Mouse (Mus musculus): ENCODE measurements around the gene Pcdh18. TPM values are rescaled to one million over a fixed set of nuclear protein-coding genes. Genes with fewer than 3 reads are reported as not detected.

The Pcdh18 gene
- 10 to 100 TPM; 14.9 to 20.2 TPM for total RNA-seq (2021)
- long read RNA-seq, experiment 1: 0 reads
- long read RNA-seq, experiment 2, full-length matches to known transcripts: 2 of 7 reads
- long read RNA-seq, experiment 2, partial matches to known transcripts: 0 of 7 reads
- long read RNA-seq, experiment 2, other reads (novel, unspliced or antisense): 5 of 7 reads

DNA sequence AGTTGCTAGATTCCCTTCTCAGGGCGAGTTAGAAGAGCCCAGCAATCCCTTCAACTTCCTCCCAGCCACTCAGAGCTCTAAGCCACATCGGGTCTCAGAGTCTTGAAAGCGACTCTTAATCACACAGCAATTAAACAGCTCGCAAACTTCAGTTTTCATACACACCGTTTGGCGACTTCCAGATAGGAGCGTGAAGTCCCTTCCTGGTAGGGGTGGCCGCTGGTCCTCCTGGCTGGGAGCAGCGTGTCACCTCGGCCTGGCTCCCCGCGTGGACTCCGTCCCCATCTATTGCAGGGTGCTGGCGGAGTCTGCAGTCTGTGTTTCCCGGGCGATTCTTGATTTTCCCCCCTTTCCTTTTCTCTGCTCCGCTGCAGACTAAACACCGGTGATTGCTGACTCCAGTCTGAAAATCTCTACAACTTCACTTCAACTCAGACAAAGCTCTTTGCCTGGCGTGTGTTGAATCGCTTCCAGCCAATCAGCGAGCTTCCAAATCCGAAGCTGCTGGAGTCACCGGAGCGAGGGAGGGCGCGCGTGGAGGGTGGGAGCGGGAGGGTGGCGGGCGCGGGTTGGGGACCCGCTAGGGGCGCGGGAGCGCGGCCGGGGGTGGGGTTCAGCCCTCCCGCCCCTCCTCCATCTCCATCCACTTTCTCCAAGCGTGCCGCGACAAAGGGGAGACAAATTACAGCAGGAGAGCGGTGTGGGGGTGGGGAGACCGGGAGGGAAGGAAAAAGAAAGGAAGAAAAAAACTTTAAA, at the start of gene Pcdh18:
Pcdh18 (minus strand) TSS at position 456 of the 756 bp plus-strand sequence.
- DNase-seq (ENCODE audit: low spot score in 2 of 2): peak; percentile 37 to 58

DNA sequence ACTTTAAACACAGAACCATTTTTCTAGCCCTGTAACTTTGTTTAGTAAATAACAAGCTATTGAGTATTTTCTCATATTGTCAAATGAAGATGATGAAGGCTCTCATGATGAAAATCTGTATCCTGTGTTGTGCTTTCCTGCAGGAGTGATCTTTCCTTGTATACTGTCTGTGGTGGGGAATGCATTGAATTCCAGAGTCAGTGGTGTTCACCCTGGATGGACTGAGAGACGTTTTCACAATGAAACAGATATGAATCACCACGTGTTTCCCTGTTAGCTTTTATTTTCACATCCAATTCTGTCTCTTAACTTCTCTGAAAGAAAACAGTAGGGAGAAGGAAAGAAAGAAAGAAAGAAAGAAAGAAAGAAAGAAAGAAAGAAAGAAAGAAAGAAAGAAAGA, 49.7 kb upstream of the Pcdh18 start:
- DNase-seq (ENCODE audit: low spot score in 2 of 2): no peak

DNA sequence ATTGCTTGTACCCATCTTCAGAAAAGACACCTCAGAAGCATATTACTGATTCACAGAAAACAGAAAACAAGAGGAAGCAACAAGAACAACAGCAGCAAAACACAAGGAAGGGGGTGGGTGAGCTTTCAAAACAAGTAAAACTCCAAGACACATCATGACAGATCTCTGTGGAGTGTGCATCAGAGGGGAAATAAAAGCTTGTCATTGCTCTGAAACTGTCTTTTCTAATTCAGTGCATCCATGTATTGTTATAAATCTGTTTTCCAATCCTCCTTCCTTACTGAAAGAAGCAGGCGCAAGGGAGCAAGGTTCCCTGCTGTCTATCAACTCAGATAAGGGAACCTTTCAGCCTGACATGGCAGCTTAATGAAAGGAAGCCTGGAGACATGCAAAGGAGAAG, 48.4 kb upstream of the Pcdh18 start:
- no peak for DNase-seq (ENCODE audit: low spot score in 2 of 2)

DNA sequence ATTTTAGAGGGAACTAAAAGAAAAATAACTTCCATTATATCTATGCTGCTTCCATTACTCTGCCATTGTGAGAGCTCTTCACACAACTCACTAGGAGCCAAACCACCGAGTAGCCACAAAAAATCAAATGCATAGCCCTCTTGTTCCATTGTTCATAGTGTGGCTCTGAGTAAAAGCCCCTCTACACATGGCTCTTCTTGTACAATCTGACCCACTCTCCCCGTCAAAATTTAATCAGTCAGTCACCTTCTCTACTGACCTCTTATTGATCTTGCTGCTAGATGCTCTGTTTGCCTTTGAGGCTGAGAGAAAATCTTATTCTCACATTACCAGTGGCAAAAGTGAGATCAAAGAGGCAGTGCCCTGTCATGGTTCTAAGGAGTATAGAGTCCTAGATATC, 31.2 kb upstream of the Pcdh18 start:
- no peak for DNase-seq (ENCODE audit: low spot score in 2 of 2)

DNA sequence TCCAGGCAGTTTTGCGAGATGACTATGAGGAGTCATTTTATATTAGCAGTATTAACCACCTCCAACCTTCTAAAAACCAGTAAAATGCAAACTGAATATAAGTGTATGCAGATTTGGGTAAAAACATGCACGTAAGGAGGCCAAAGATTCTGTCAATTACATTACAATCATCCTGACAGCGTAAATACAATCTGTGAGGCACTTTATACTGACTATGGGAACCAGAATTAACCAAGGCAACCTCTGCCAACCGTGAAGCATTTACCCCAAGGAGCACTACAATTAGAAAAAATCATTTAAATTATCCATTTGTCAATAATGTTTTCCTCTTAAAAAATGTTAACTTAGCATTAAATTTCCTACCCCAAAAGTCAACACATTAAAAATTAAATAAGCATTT, 30.6 kb upstream of the Pcdh18 start:
- DNase-seq (ENCODE audit: low spot score in 2 of 2): no peak

DNA sequence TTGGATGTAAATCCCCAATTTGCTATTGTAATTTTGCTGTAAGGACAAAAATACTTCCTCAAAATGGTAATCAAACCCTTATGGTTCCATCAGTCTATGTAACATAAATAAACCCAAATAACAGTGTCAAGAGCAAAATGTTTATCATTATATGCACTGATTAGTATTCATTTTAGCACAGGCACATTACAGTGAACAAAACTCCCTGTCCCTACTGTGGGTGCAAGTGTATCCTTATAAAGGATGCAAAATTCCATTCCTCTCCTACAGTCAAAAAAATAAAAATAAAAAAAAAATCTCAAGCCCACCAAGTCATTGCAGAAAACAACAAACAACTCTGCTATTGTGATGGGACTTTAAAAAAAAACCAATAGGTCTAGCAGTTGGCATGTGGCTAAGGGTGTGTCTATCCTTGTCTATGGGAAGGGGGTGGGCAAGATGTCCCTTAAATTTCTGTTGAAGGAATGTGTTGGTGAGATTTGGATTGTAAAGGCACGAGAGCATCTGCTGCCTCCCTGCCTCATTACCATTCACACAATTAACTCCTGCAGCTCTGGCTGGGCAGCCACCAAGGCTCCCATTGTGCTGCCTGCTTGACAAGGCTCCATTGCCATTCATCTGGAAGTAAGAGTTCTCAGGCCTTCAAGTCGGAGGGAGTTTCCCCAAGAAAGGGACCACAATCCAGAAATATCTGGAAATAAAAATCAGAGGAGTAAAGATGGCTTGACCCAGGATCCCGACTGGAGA, 12.0 kb upstream of the Pcdh18 start:
- no peak for DNase-seq (ENCODE audit: low spot score in 2 of 2)

DNA sequence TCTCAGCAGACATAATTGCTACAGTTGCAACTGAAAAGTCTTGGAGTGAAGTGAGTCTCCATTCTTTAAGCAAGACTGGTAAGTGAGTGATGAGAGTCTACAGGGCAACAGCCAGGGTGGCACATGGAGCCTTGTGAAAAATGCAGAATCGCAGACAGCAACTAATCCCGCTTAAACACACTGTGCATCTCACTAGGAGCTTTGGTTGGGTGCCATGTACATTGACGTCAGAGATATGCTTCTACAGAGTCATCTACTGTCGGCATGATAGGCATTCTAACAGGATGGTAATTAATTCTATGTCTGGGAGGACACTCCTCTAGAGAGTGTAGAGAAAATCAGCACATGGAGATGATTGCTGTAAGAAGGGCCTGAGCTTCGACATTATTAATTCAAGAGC, 5.6 kb upstream of the Pcdh18 start:
- DNase-seq (ENCODE audit: low spot score in 2 of 2): no peak

DNA sequence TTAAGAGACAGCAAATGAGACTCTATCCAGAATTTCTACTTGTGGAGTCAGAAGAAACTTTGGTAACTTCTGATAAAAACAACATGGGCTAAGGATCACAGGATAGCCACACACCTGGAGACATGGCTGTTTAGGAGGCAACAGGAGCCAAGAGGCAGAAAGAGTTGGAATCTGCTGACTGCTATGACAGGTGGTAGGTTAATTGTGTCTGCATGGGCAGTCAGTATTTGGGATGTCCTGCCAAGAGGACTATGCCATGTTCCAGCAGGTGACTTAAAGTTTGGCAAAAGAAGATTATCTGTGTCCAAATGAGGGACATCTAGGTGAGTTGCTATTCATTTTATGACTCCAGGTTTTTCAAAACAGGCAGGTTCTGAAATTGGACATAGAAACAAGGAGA, 4.8 kb upstream of the Pcdh18 start:
- DNase-seq (ENCODE audit: low spot score in 2 of 2): no peak

DNA sequence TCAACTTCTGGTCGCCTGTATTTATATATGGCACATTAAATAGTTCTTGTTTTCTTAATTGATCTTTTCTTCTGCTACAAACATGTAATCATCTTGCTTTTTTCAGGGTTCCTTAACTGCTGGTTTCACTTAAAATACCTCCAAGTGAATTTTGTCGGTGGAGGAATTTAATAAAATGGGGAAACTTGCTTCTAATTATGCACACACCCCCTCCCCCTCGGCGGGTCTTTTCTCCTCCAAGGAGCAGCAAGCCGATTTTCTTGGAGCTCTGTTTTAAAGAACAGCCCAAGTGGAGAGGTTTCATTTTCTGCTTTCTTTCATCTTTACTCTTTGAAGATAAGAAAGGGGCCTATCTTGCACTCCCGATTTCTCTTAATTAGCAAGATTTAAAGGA, 498 bp upstream of the Pcdh18 start:
- DNase-seq (ENCODE audit: low spot score in 2 of 2): no peak

DNA sequence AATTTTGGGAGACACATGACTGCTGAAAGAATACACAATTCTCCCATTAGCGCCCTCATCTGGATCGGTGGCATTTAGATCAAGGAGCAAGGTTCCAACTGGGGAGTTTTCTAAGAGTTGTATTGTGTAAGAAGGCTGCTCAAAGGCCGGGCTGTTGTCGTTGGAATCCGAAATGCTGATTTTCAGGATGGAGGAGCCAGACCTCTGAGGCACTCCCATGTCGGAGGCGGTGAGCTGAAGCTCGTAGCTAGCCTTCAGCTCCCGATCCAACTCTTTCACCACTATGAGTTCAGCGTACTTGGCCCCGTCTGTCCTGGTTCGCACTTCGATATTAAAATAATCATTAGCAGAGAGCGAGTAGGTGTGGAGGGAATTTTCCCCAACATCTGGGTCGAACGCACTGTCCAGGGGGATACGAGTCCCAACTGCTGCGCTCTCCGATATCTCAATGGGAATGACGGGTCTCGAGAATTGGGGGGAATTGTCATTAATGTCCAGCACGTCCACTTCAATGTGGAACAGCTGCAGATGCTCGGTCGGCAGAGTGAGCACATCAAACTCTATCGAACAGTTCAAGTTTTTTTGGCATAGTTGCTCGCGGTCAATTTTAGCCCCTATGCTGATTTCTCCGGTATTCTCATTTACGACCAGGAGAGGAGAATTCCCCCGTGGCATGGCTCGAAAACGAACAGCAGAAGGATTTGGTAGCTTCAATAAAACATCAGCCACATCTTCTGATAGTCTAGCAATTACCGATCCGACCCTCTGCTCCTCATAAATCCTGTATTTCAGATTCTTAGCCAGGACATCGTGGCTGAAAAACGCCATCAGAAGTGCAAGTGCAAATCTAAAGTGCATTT, 909 bp downstream of the Pcdh18 start:
- no peak for DNase-seq (ENCODE audit: low spot score in 2 of 2)

DNA sequence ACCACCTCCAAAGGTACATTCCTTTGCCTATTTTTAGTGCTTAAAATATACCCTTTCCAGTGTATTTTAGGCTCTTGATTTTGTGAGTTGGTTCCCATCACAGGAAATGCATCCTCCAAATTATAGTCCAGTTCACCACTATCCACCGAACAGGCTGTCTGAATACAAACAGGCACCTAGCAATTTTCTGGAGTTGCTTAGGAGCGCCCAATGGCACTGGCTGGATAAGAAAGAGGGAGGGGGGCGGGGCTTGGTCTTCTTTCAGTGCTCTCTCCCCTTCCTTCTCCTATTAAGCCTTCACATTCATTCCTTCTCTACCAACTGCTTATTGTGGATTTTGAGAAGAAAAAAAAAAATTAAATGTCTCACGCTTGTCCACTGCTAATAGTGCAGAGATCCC, 4.4 kb downstream of the Pcdh18 start:
- no peak for DNase-seq (ENCODE audit: low spot score in 2 of 2)

DNA sequence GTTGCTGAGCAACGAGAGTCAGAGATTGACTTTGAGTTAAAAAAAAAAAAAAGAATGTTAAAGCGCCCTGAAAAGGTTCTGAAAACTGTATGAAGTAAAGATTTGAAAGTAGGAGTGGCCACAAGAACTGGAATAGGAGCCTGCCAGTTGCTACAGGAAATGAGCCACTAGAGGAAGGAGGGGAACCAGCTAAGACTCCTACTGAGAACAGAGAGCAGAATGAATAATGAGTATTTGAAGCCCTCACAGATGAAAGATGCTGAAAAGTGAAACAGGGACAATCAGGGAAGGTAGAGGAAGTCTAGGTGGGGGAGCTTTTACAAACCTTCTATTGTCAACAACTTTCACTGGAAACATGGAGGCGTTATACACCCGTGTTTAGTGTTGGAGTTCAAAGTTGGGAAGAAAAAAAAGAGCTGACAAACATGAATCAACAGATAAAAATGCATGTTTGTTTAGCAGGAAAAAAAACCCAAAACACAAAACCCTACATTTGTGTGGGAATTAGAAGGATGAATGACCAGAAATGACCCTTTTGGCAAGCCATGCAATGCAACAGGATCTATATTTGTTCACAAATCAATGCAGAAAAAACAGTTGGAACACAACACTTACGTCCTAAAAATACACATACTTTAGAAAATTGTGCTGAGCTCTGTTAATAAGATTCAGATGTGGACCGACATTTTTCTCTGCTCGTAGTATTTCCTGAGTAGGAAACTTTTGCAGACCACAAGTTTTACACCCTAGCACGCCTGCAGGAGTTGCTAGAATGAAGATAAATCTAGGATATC, 7.4 kb downstream of the Pcdh18 start:
- no peak for DNase-seq (ENCODE audit: low spot score in 2 of 2)

DNA sequence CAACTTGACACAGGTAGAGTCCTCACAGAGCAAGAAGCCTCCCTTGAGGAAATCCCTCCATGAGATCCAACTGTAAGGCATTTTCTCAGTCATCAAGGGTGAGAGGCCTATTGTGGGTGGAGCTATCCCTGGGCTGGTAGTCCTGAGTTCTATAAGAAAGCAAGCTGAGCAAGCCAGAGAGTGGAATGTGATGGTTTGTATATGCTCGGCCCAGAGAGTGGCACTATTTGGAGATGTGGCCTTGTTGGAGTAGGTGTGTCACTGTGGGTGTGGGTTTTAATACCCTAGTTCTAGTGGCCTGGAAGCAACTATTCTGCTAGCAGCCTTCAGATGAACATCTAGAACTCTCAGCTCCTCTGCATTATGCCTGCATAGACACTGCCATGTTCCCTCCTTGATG, 9.1 kb downstream of the Pcdh18 start:
- DNase-seq (ENCODE audit: low spot score in 2 of 2): no peak

DNA sequence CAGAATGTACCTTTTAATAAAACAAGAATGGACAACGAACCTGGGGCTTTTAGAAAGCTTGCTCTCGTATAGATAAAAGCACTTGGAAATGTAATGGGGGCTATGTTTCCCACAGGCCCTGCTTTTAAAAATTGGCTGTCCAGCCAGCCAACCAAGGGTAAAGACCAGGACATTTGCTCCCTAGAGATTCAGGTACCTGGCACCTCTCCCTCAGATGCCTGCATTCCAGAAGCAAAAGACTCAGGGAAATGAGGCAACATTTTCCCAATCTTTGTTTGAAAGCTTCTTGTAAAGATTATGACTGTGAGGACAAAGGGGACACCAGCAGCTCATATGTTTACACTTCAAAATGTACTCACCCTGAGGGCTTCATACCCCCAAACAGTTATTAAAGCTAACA, 18.1 kb downstream of the Pcdh18 start:
- DNase-seq (ENCODE audit: low spot score in 2 of 2): no peak

DNA sequence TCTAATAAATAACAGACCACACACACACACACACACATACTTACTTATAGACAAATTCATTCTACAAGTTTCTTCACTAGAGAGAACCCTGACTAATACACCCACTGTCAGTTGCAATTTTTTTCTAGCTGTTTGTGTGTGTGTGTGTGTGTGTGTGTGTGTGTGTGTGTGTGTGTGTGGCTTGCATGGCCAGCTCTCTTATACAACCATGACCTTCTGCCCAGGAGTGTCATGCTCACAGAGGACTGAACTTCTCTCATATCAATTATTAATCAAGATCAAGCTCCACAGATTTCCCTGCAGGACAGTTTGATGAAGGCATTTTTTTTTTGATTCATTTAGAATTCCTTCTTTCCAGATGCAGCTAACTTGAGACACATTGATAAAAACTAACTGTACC, 18.6 kb downstream of the Pcdh18 start:
- no peak for DNase-seq (ENCODE audit: low spot score in 2 of 2)

DNA sequence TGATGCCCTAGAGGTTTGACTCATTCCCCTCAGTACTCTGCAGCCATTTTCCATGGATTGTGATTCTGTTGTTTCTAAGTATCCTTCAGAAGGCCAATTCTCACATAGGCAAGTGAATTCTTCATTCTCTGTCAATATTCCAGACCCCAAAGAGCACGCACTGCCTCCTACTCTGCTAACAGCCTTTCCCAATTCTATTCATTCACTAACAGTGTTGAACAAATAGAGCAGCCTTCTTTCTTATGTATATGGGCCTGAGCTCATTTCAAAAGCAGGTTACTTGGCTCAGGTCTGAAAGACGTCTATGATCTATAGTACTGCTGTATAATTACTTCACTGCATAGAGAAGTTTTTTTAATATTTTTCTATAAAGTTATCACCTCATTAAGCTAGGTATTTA, 50.6 kb downstream of the Pcdh18 start:
- no peak for DNase-seq (ENCODE audit: low spot score in 2 of 2)

DNA sequence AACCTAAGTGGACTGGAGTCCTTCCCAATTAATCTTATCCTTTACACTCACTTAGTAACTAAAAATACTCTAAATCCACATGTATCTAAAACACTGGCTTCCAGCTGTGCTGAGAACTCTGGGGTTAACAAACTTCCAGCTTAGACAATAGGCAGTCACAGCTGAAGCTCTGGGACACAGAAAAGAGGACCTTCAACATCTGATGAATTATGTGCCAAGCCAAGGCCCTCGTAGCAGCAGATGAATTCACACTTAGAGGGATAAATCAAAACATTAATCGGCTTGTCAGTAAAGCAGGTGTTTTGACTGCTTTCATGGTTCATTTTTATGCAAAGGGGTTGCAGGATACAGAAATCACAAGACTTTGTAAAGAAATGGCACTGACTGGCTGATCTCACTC, 57.2 kb downstream of the Pcdh18 start:
- no peak for DNase-seq (ENCODE audit: low spot score in 2 of 2)

All from adrenal gland, postnatal 4 days (tissue).